Mouse (Mus musculus) MEL (cell line): Measurements from ENCODE around the gene Enpp6.

Experiments
- EP300 ChIP-seq, 2 experiments: IDR thresholded peaks; 2 replicates each; pipeline ENCODE4 v1.6.1; 2011; ENCODE audit warnings: improper control_type of control experiment in 2 of 2, low read length in 2 of 2, low read depth in 1 of 2, mild to moderate bottlenecking in 1 of 2
- TBP ChIP-seq: IDR thresholded peaks from 2 replicates; pipeline ENCODE4 v1.8.0; 2011; ENCODE audit warnings: low read depth, low read length, improper control_type of control experiment
- ZKSCAN1 ChIP-seq: IDR thresholded peaks from 2 replicates; pipeline ENCODE4 v1.6.1; 2012; ENCODE audit warnings: low read depth, mild to moderate bottlenecking, inconsistent platforms, low read length, improper control_type of control experiment, moderate library complexity

GRCm38 (mm10) chr8:47128859-47129258, 142.2 kb downstream of the Enpp6 start:
- TF ChIP-seq EP300 (IDR thresholded peaks at IDR 0.05; ENCODE audit: low read depth in 1 of 2, low read length in 2 of 2) (no peak), ZKSCAN1 (no peak), TBP (no peak)
